Mouse (Mus musculus) midbrain, postnatal 0 days (tissue): ENCODE results near the gene Gas7. TPM values are rescaled to one million over a fixed set of nuclear protein-coding genes. Genes with fewer than 3 reads are reported as not detected.

Experiments
- ATAC-seq: fragments of 200-750 bp; cut with Nextera tagmentation; 2 replicates; pipeline ENCODE4 v1.8.0; 2017; ENCODE audit warnings: moderate number of reproducible peaks, mild to moderate bottlenecking, moderate TSS enrichment, moderate library complexity; ENCODE audit not compliant: low FRiP score
- DNase-seq: peaks from one replicate; pipeline ENCODE4 v3.0.0-alpha.2; 2015; ENCODE audit warnings: low spot score
- H3K27ac ChIP-seq: fragments of 300-500 bp; sonication (generic); 2 replicates; pipeline ENCODE4 v1.5.1; 2014; ENCODE audit warnings: low read depth, mild to moderate bottlenecking, low read length, mixed read lengths
- H3K27me3 ChIP-seq: fragments of 300-500 bp; sonication (generic); 2 replicates; pipeline ENCODE4 v1.6.1; 2014; ENCODE audit warnings: low read length, control low read depth, mixed read lengths; ENCODE audit not compliant: insufficient read depth
- H3K36me3 ChIP-seq: fragments of 300-500 bp; sonication (generic); 2 replicates; pipeline ENCODE4 v1.6.1; 2014; ENCODE audit warnings: low read length, control low read depth, mixed read lengths; ENCODE audit not compliant: insufficient read depth
- H3K4me1 ChIP-seq: fragments of 300-500 bp; sonication (generic); 2 replicates; pipeline ENCODE4 v1.6.1; 2014; ENCODE audit warnings: mild to moderate bottlenecking, control low read depth, antibody characterized with exemption, low read length, mixed read lengths; ENCODE audit not compliant: insufficient read depth
- H3K4me2 ChIP-seq: fragments of 300-500 bp; sonication (generic); 2 replicates; pipeline ENCODE4 v1.6.1; 2014; ENCODE audit warnings: low read depth, mild to moderate bottlenecking, low read length, mixed read lengths; ENCODE audit not compliant: poor library complexity, severe bottlenecking
- H3K4me3 ChIP-seq: fragments of 300-500 bp; sonication (generic); 2 replicates; pipeline ENCODE4 v1.5.1; 2014; ENCODE audit warnings: low read depth, mild to moderate bottlenecking, low read length, moderate library complexity
- H3K9ac ChIP-seq: fragments of 300-500 bp; sonication (generic); replicated peaks from 2 replicates; pipeline ENCODE4 v1.6.1; 2014; ENCODE audit warnings: mild to moderate bottlenecking, low read length, moderate library complexity, mixed read lengths; ENCODE audit not compliant: poor library complexity, severe bottlenecking
- H3K9me3 ChIP-seq: fragments of 300-500 bp; sonication (generic); 2 replicates; pipeline ENCODE4 v1.6.1; 2016; ENCODE audit warnings: low read length, control low read depth
- CTCF ChIP-seq: IDR thresholded peaks from 2 replicates; pipeline ENCODE4 v1.5.1; 2016; ENCODE audit warnings: antibody characterized with exemption, mild to moderate bottlenecking
- WGBS: fragments of 180-500 bp; shearing (Covaris S2); extraction: QIAGEN DNeasy Blood & Tissue Kit; methylation state at CpG from one replicate; pipeline ENCODE4 v1.1.7; 2014; 5-methylcytosine and 5-hydroxymethylcytosine counted together
- polyA plus RNA-seq: library from polyadenylated mRNA; unstranded; fragments of >200 nt; fragmentation: Nextera tagmentation; extraction: Ambion mirVana; gene quantifications from 2 replicates; pipeline ENCODE4 v1.2.1, GENCODE M21; 2015
- total RNA-seq: library from RNA; depleted of rRNA; stranded (reverse); fragments of >200 nt; gene quantifications from 2 replicates; pipeline ENCODE4 v1.2.3, GENCODE M21; 2014

The Gas7 gene
- total and polyA plus RNA-seq, 2 experiments from 2014 or later: 82.1 to 118 TPM

- Histone ChIP-seq H3K9me3 (no peaks in the 10 kb centered on the region), H3K27me3 (no peaks in the 10 kb centered on the region), H3K9ac (no peak overlapping the region), H3K4me1 (no peaks in the 10 kb centered on the region), H3K27ac (no peak overlapping the region), H3K4me3 (no peak overlapping the region), H3K4me2 (no peak overlapping the region), H3K36me3 (no peaks in the 10 kb centered on the region)
- ATAC-seq (no peak), DNase-seq (no peak)
- WGBS: 69% methylated on average over 5 of the region's 5 CpGs
- no peak for TF ChIP-seq CTCF
These were observed 216.9 kb downstream of the Gas7 start for GRCm38 (mm10) chr11:67672140-67672539.

GRCm38 (mm10) chr11:67675562-67676540, 220.6 kb downstream of the Gas7 start:
- peak; percentile 99 for TF ChIP-seq CTCF
- 64% methylated on average over 12 of the region's 12 CpGs for WGBS
- Histone ChIP-seq H3K27ac (no peak overlapping the region), H3K9ac (no peak overlapping the region), H3K9me3 (no peaks in the 10 kb centered on the region), H3K4me2 (no peak overlapping the region), H3K4me1 (no peaks in the 10 kb centered on the region), H3K27me3 (no peaks in the 10 kb centered on the region), H3K36me3 (no peaks in the 10 kb centered on the region), H3K4me3 (no peak overlapping the region)
- ATAC-seq: no peak; the same call in 1 of the 2 replicates
- DNase-seq: peak; percentile 91

GRCm38 (mm10) chr11:67679300-67679699, 224.1 kb downstream of the Gas7 start:
- no peaks in the 10 kb centered on the region for H3K36me3 ChIP-seq
- TF ChIP-seq CTCF: no peak
- H3K4me3 ChIP-seq: no peak overlapping the region
- H3K27ac ChIP-seq: no peak overlapping the region
- WGBS: 80% methylated on average over 5 of the region's 5 CpGs
- ATAC-seq (no peak), DNase-seq (no peak)
- no peaks in the 10 kb centered on the region for H3K27me3 ChIP-seq
- no peaks in the 10 kb centered on the region for H3K9me3 ChIP-seq
- H3K9ac ChIP-seq: no peak overlapping the region
- H3K4me2 ChIP-seq: no peak overlapping the region
- H3K4me1 ChIP-seq: no peaks in the 10 kb centered on the region

- no peak overlapping the region for H3K4me2 ChIP-seq
- TF ChIP-seq CTCF: no peak
- H3K27ac ChIP-seq: no peak overlapping the region
- WGBS: 83% methylated on average over 2 of the region's 2 CpGs
- no peaks in the 10 kb centered on the region for H3K36me3 ChIP-seq
- H3K4me1 ChIP-seq: no peaks in the 10 kb centered on the region
- H3K9me3 ChIP-seq: no peaks in the 10 kb centered on the region
- H3K4me3 ChIP-seq: no peak overlapping the region
- no peak for ATAC-seq
- no peak overlapping the region for H3K9ac ChIP-seq
- H3K27me3 ChIP-seq: no peaks in the 10 kb centered on the region
- DNase-seq: no peak
These were observed 224.7 kb downstream of the Gas7 start for GRCm38 (mm10) chr11:67679930-67680329.

- Histone ChIP-seq H3K9ac (no peak overlapping the region), H3K4me2 (no peak overlapping the region), H3K4me3 (no peak overlapping the region), H3K4me1 (no peaks in the 10 kb centered on the region), H3K27ac (no peak overlapping the region), H3K27me3 (no peaks in the 10 kb centered on the region), H3K9me3 (no peaks in the 10 kb centered on the region), H3K36me3 (peaks cover 3% of the 10 kb centered on the region; the same call in 1 of the 2 replicates)
- TF ChIP-seq CTCF: no peak
- 87% methylated on average over 3 of the region's 3 CpGs for WGBS
- DNase-seq (no peak), ATAC-seq (no peak)
These were observed 226.6 kb downstream of the Gas7 start for GRCm38 (mm10) chr11:67681871-67682270.

GRCm38 (mm10) chr11:67686109-67686508, 230.9 kb downstream of the Gas7 start:
- Histone ChIP-seq H3K4me1 (no peaks in the 10 kb centered on the region), H3K9ac (no peak overlapping the region), H3K9me3 (no peaks in the 10 kb centered on the region), H3K4me3 (no peak overlapping the region), H3K4me2 (no peak overlapping the region), H3K36me3 (peaks cover 3% of the 10 kb centered on the region; the same call in 1 of the 2 replicates), H3K27ac (peak overlapping the region; percentile 39), H3K27me3 (no peaks in the 10 kb centered on the region)
- TF ChIP-seq CTCF: no peak
- 49% methylated on average over 2 of the region's 2 CpGs for WGBS
- ATAC-seq: peak; percentile 65; the same call in 1 of the 2 replicates
- peak; percentile 40 for DNase-seq
